Mouse (Mus musculus) right cerebral cortex, postnatal 10 days (tissue): ENCODE results near the gene Zfp457.
A peak's percentile ranks its signal among the peaks of the same experiment; 100 is the strongest.
"Not testable (repeated sequence)": the region's sequence is repeated elsewhere in the genome, so short reads cannot be mapped to it uniquely, and the experiment has no call there.

Source experiments
- DNase-seq, 2 experiments: peaks; one replicate each; pipeline ENCODE4 v3.0.0; 2021; ENCODE audit warnings: low spot score in 2 of 2

The Zfp457 gene

GRCm38 (mm10) chr13:67305822-67306672 lies at the start of gene Zfp457:
Gene Zfp457, minus strand, starts transcription at chr13:67306485.
- peak; percentile 92 to 96 for DNase-seq

GRCm38 (mm10) chr13:67351854-67352253 lies 45.6 kb upstream of the Zfp457 start:
- no peak for DNase-seq

GRCm38 (mm10) chr13:67343422-67343821 lies 37.1 kb upstream of the Zfp457 start:
- DNase-seq = no peak

DNA sequence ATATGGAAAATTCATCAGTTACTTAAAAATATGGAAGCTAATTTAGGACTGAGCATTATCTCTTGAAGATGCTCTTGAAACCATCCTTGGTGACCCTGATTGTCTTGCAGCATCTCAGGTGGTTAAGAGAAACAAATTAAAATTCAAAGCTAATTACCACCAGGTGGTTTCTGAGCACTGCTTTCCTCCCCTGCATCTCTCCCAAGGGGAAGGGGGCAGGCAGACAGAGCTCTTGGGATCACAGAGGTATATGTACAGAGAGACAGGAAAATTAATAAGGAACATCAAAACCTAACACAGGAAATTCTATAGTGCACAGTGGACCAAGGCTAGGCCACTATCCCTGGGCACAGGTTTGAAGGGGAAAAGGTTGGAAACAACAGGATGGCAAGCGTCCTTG lies 26.6 kb upstream of the Zfp457 start:
- no peak for DNase-seq

GRCm38 (mm10) chr13:67332019-67332724 lies 25.9 kb upstream of the Zfp457 start, which contains the start of gene Zfp595:
Gene Zfp595, minus strand, starts transcription at chr13:67332570.
- peak; percentile 81 to 90 for DNase-seq

DNA sequence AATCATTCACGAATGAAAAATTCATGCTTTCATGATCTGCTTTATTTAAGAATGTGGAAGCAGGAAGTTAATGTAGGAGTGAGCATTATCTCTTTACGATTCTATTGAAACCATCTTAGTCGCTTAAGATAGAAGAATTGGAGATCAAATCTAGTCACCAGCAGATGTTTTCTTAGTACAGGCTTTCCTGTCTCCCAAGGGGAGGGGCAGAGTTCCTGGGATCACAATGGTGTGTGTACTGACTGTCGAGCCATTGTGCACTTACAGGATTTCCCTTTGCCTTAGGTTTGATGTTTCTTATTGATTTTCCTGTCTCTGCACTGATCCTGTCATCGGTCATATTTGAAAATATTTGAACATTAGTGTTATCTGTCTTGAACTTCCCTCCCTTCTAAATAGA lies 433 bp upstream of the Zfp457 start:
- DNase-seq = peak in 1 of 2 experiments; percentile 21

GRCm38 (mm10) chr13:67278314-67278713 lies 28.0 kb downstream of the Zfp457 start, which contains the start of gene Zfp458:
Gene Zfp458, minus strand, starts transcription at chr13:67278466.
- DNase-seq = peak; percentile 41 to 44

GRCm38 (mm10) chr13:67269383-67270065 lies 36.8 kb downstream of the Zfp457 start:
- DNase-seq = not testable (repeated sequence)

GRCm38 (mm10) chr13:67268568-67269369 lies 37.5 kb downstream of the Zfp457 start:
- DNase-seq = peak; percentile 81 to 89
